Mouse (Mus musculus) monocyte, adult 2 months (primary cell): ENCODE data around the gene Sepsecs.

Experiments used
- DNase-seq, 2 experiments: peaks; one replicate each; pipeline ENCODE4 v3.0.0; 2022; ENCODE audit warnings: low spot score in 2 of 2, low read depth in 1 of 2

The Sepsecs gene

GRCm38 (mm10) chr5:52643947-52644840, 25.3 kb downstream of the Sepsecs start:
- DNase-seq: no peak

- DNase-seq: no peak
Observed at GRCm38 (mm10) chr5:52641736-52642135, 27.8 kb downstream of the Sepsecs start.

GRCm38 (mm10) chr5:52638916-52639315, 30.6 kb downstream of the Sepsecs start:
- DNase-seq: no peak

- no peak for DNase-seq
Observed at GRCm38 (mm10) chr5:52638006-52638405, 31.5 kb downstream of the Sepsecs start.

- no peak for DNase-seq
Observed at GRCm38 (mm10) chr5:52636923-52637322, 32.6 kb downstream of the Sepsecs start.

GRCm38 (mm10) chr5:52636025-52636755, 33.3 kb downstream of the Sepsecs start:
- no peak for DNase-seq

GRCm38 (mm10) chr5:52634017-52634416, 35.5 kb downstream of the Sepsecs start:
- peak in 1 of 2 experiments; percentile 4 for DNase-seq

- no peak for DNase-seq
Observed at GRCm38 (mm10) chr5:52630541-52630940, 39.0 kb downstream of the Sepsecs start.

- DNase-seq: no peak
Observed at GRCm38 (mm10) chr5:52629214-52629613, 40.3 kb downstream of the Sepsecs start.

- DNase-seq: no peak
Observed at GRCm38 (mm10) chr5:52628783-52629182, 40.7 kb downstream of the Sepsecs start.

- no peak for DNase-seq
Observed at GRCm38 (mm10) chr5:52627713-52628112, 41.8 kb downstream of the Sepsecs start.

GRCm38 (mm10) chr5:52626092-52626491, 43.4 kb downstream of the Sepsecs start:
- DNase-seq: no peak

- no peak for DNase-seq
Observed at GRCm38 (mm10) chr5:52624956-52625355, 44.6 kb downstream of the Sepsecs start.

- DNase-seq: no peak
Observed at GRCm38 (mm10) chr5:52623099-52623498, 46.4 kb downstream of the Sepsecs start.

GRCm38 (mm10) chr5:52618348-52619270, 50.9 kb downstream of the Sepsecs start:
- DNase-seq: no peak

- DNase-seq: no peak
Observed at GRCm38 (mm10) chr5:52617711-52618347, 51.7 kb downstream of the Sepsecs start.

- DNase-seq: no peak
Observed at GRCm38 (mm10) chr5:52616549-52616948, 53.0 kb downstream of the Sepsecs start.

- no peak for DNase-seq
Observed at GRCm38 (mm10) chr5:52615421-52615820, 54.1 kb downstream of the Sepsecs start.

- DNase-seq: no peak
Observed at GRCm38 (mm10) chr5:52614686-52615085, 54.8 kb downstream of the Sepsecs start.

- DNase-seq: no peak
Observed at GRCm38 (mm10) chr5:52612776-52613175, 56.7 kb downstream of the Sepsecs start.
